Mouse (Mus musculus) small intestine, adult 2 months (tissue): Measurements from ENCODE around the gene Sult2b1. TPM values are rescaled to one million over a fixed set of nuclear protein-coding genes. Genes with fewer than 3 reads are reported as not detected.

Source experiments
- H3K27ac ChIP-seq: fragments of 200-500 bp; 2 replicates; pipeline ENCODE4 v1.5.1; 2012; ENCODE audit warnings: low read depth, low read length, control low read depth, inconsistent platforms; ENCODE audit not compliant: insufficient read depth
- H3K27me3 ChIP-seq: fragments of 200-500 bp; 2 replicates; pipeline ENCODE4 v1.6.1; 2012; ENCODE audit warnings: mild to moderate bottlenecking, moderate library complexity, low read length, inconsistent platforms; ENCODE audit not compliant: control insufficient read depth, insufficient read depth
- H3K36me3 ChIP-seq: fragments of 200-500 bp; 2 replicates; pipeline ENCODE4 v1.6.1; 2012; ENCODE audit warnings: mild to moderate bottlenecking, low read length, control low read depth, inconsistent platforms; ENCODE audit not compliant: control insufficient read depth, insufficient read depth
- H3K4me1 ChIP-seq: fragments of 200-500 bp; 2 replicates; pipeline ENCODE4 v1.6.1; 2012; ENCODE audit warnings: low read length, inconsistent platforms, mixed read lengths; ENCODE audit not compliant: control insufficient read depth, insufficient read depth, insufficient read length
- H3K4me3 ChIP-seq: fragments of 200-500 bp; 2 replicates; pipeline ENCODE4 v1.5.1; 2012; ENCODE audit warnings: low read depth, mild to moderate bottlenecking, control low read depth, inconsistent platforms, low read length, moderate library complexity
- CTCF ChIP-seq: fragments of 200-500 bp; IDR thresholded peaks from 2 replicates; pipeline ENCODE4 v1.5.1; 2012; ENCODE audit warnings: low read depth, mild to moderate bottlenecking, control low read depth, inconsistent platforms, low read length, moderate library complexity, mixed read lengths; ENCODE audit not compliant: insufficient replicate concordance, insufficient read length; ENCODE audit errors: extremely low read depth
- POLR2A ChIP-seq: fragments of 200-500 bp; IDR thresholded peaks from 2 replicates; pipeline ENCODE4 v1.6.1; 2012; ENCODE audit warnings: low read depth, mild to moderate bottlenecking, control low read depth, inconsistent platforms, low read length, moderate library complexity
- WGBS: fragments of 180-500 bp; shearing (Covaris S2); methylation state at CpG from one replicate; pipeline ENCODE4 v1.1.7; 2018; 5-methylcytosine and 5-hydroxymethylcytosine counted together
- polyA plus RNA-seq: library from polyadenylated mRNA; depleted of rRNA; stranded (reverse); fragments of >200 nt; gene quantifications from 2 replicates; pipeline ENCODE4 v1.2.3, GENCODE M21; 2012

Gene Sult2b1
- polyA plus RNA-seq, 1 experiment: 454 TPM

DNA sequence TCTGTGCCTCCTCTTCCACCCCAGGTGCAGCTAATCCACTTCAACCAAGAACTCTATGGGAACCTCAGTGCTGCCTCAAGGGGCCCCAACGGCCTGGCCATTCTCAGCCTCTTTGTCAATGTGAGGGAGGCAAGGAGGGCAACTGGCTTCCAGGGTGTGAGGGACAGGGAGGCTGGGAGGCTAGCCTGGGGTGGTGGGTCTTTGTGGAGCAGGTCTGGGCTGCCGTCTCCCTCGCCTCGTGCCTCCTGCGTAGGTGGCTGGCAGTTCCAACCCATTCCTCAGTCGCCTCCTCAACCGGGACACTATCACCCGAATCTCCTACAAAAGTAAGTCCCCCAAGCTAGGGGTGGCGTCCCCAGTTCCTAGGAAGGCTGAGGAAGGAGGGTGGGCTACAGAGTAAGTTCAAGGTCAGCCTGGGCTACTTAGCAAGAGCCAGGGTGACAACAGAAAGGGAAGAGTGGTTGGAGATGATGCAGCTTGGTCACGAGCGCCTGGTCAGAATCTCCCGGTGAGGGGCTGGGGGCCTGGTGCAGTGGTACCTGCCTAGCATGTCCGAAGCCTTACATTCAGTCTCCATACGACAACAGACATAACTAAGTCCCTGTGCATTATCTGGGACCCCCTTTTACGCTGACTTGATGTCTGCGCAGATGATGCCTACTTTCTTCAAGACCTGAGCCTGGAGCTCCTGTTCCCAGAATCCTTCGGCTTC is 81.5 kb downstream of the Sult2b1 start:
- H3K36me3 ChIP-seq: peaks cover 2% of the 10 kb centered on the region; the same call in 1 of the 2 replicates
- TF ChIP-seq CTCF (no peak), POLR2A (no peak)
- WGBS: 90% methylated on average over 17 of the region's 17 CpGs

DNA sequence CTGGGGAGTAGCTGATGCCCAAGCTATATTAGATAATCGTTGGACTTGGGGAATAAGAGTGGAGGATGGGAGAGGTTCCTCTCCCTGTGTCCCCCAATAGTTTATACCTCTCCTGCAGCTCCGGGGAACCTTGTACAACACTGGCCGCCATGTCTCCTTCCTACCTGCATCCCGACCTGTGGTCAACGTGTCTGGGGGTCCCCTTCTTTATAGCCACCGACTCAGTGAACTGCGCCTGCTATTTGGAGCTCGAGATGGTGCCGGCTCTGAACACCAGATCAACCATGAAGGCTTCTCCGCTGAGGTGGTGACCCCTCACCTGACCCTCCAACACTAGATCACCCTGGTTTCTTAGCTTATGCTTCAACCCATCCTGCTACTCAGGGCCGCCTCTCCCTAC is 82.2 kb downstream of the Sult2b1 start:
- TF ChIP-seq POLR2A: no peak
- no peak for TF ChIP-seq CTCF
- peaks cover 20% of the 10 kb centered on the region for H3K27me3 ChIP-seq
- H3K4me3 ChIP-seq: no peak overlapping the region
- H3K36me3 ChIP-seq: peaks cover 2% of the 10 kb centered on the region; the same call in 1 of the 2 replicates
- peaks cover 21% of the 10 kb centered on the region for H3K4me1 ChIP-seq
- H3K27ac ChIP-seq: no peak overlapping the region
- 86% methylated on average over 11 of the region's 11 CpGs for WGBS

More for the DNA sequence above, 81.5 kb downstream of the Sult2b1 start:
- no peak overlapping the region for H3K4me3 ChIP-seq
- peaks cover 20% of the 10 kb centered on the region for H3K27me3 ChIP-seq
- H3K27ac ChIP-seq: no peak overlapping the region
- H3K4me1 ChIP-seq: peaks cover 21% of the 10 kb centered on the region

DNA sequence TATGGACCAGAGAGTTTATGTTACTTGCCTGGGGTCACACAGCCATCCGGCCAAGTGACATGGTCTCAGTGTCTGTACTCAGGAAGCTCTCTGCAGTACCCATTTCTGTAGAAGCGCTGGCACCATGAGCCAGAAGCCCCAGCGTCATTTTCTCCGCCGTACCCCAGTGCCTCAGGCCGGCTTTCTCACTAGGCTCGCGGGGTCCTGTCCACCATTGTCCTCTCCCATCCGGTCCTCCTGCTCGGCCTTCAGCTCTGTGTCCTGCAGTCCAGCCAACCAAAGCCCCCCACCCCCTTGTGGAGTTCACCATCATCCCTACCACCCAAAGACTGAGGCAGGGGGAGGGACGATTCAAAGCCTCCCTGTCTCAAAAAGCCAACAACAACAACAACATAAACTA is 82.9 kb downstream of the Sult2b1 start:
- Histone ChIP-seq H3K36me3 (no peaks in the 10 kb centered on the region), H3K27ac (no peak overlapping the region), H3K4me3 (no peak overlapping the region), H3K27me3 (peaks cover 20% of the 10 kb centered on the region), H3K4me1 (peaks cover 18% of the 10 kb centered on the region)
- 91% methylated on average over 11 of the region's 11 CpGs for WGBS
- TF ChIP-seq POLR2A (no peak), CTCF (no peak)

GRCm38 (mm10) chr7:45701072-45701471 is 83.4 kb downstream of the Sult2b1 start:
- Histone ChIP-seq H3K27ac (no peak overlapping the region), H3K4me1 (peaks cover 18% of the 10 kb centered on the region), H3K36me3 (no peaks in the 10 kb centered on the region), H3K27me3 (peaks cover 20% of the 10 kb centered on the region), H3K4me3 (no peak overlapping the region)
- no peak for TF ChIP-seq POLR2A
- TF ChIP-seq CTCF: no peak
- 41% methylated on average over 11 of the region's 11 CpGs for WGBS

DNA sequence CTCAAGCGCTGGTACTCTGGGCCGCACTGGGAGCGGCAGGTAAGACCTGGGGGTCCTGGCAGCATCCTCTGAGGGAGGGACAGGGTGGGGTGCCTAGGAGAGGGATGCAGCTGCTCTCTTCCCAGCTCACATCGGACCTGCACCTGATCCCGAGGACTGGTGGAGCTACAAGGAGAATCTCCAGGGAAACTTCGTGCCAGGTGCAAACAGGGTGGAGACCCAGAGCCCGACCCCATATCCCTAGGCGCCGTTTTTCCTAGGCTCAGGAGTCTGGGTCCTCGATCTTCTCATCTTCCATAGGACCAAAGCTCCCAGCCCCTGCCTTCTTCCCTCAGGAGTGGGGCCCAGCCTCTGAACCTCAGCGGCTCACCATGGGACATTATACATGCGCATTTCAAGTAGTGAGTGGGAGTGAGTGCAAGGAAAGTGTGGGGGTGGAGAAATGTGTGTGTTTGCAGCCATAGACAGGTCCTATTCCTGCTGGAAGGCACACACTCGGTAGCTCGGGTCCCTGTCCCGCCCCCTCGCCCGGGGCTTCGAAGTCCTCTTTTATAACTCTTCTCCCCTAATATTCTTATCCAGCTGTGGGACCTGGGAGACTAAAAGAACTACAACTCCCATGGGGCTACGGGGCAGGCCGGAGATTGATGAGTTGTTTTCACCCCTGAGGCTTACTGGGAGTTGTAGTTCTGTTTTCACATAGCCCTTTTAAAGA is 84.0 kb downstream of the Sult2b1 start:
- peaks cover 18% of the 10 kb centered on the region for H3K4me1 ChIP-seq
- H3K27ac ChIP-seq: no peak overlapping the region
- TF ChIP-seq POLR2A (no peak; the same call in 1 of the 2 replicates), CTCF (no peak)
- no peaks in the 10 kb centered on the region for H3K36me3 ChIP-seq
- H3K4me3 ChIP-seq: peak overlapping the region; percentile 44
- 2% methylated on average over 20 of the region's 20 CpGs for WGBS
- peaks cover 20% of the 10 kb centered on the region for H3K27me3 ChIP-seq

DNA sequence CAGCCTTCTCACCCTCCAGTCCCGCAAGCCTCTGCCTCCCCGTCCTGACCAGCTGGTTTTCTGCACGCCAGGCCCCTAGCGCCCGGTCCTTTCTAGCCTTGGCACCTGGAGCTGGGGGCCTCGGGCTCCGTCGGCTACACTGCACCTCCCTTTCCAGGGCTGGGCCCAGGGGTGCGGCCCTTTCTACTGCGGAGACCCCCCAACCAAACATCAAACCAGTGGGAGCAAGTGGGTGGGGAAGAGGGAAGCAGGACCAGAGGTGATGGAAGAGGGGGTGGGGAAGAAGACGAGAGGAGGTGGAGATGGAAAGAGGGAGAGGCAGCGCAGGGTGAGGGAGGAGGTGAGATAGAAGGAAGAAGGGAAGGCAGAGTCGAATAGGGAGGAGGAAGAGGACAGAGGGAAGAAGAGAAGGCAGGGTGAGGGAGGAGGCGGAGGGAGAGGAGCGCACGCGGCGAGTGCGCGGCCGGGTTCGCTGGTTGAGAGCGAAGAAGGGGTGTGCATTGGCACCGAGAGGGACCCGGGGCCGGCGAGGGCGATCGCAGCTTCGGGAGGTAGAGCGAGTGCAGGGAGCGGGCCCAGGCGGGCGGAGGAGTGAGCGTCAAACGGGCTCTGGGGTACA is 84.8 kb downstream of the Sult2b1 start, which contains the start of gene Car11:
Car11 (plus strand) TSS at position 321 of the 619 bp plus-strand sequence.
- TF ChIP-seq POLR2A: no peak
- no peak for TF ChIP-seq CTCF
- Histone ChIP-seq H3K36me3 (no peaks in the 10 kb centered on the region), H3K27me3 (peaks cover 20% of the 10 kb centered on the region), H3K27ac (no peak within 1 kb of the TSS), H3K4me3 (peak within 1 kb of the TSS; percentile 44), H3K4me1 (peaks cover 18% of the 10 kb centered on the region)
- WGBS: 10% methylated on average over 36 of the region's 36 CpGs

- no peak for TF ChIP-seq POLR2A
- TF ChIP-seq CTCF: no peak
- H3K36me3 ChIP-seq: no peaks in the 10 kb centered on the region
- H3K27me3 ChIP-seq: peaks cover 20% of the 10 kb centered on the region
- H3K27ac ChIP-seq: no peak overlapping the region
- no peak overlapping the region for H3K4me3 ChIP-seq
- WGBS: 70% methylated on average over 7 of the region's 7 CpGs
- peaks cover 10% of the 10 kb centered on the region for H3K4me1 ChIP-seq
Measured at GRCm38 (mm10) chr7:45697894-45698293, 86.6 kb downstream of the Sult2b1 start.
